Comparison of ENCODE assay signal across 8 mouse cellular contexts in the genomic region with DNA sequence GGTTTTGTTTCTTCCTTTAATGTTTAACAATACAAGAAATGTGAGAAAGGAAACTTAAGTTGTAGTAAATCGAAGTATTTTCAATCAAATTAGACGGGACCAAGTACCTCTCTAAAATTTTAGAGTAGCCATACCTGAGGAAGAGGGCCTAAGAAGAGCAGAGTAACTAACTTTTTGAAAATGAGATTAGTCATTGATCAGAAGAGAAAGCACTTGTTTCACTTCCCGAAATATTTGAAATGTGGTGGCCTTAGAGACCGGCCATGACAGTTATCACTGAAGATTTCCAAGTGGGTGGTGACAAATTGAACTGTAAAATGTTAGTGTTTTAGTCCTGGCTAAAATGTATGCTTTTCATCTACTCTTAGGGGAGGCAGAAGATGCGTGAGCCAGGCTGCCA. TPM values are rescaled to one million over a fixed set of nuclear protein-coding genes. Genes with fewer than 3 reads are reported as not detected.
DNase-seq lines count a peak whose midpoint lies in the region; ATAC-seq and TF ChIP-seq lines count a peak whose summit lies in the region.

No protein-coding gene starts in this region.

- H3K9ac ChIP-seq in heart, adult 2 months (ENCODE audit: low read depth, low read length) = no peak overlapping the region
- H3K9ac ChIP-seq in hindbrain, embryonic 15.5 days = no peak overlapping the region

- no peaks in the 10 kb centered on the region for H3K27me3 ChIP-seq in heart, adult 2 months (ENCODE audit: control insufficient read depth, insufficient read depth, low read length)
- H3K27me3 ChIP-seq in hindbrain, embryonic 15.5 days = no peaks in the 10 kb centered on the region
- H3K27me3 ChIP-seq in midbrain, embryonic 10.5 days (ENCODE audit: low read depth, poor library complexity, severe bottlenecking) = 0 out of 2 replicates have a peak, but pooled peaks cover 3% of the 10 kb centered on the region

- no peaks in the 10 kb centered on the region for H3K79me2 ChIP-seq in heart, adult 2 months (replicated peaks; ENCODE audit: control insufficient read depth, insufficient read depth, low read length)

- peak overlapping the region; percentile 49 for H3K4me2 ChIP-seq in hindbrain, embryonic 15.5 days

- H3K4me3 ChIP-seq in heart, adult 2 months = no peak overlapping the region
- H3K4me3 ChIP-seq in bone marrow macrophage, adult 2 months (ENCODE audit: insufficient read depth, low read length) = no peak overlapping the region
- H3K4me3 ChIP-seq in hindbrain, embryonic 15.5 days = no peak overlapping the region
- peak overlapping the region; percentile 42 for H3K4me3 ChIP-seq in midbrain, embryonic 10.5 days

- DNase-seq in heart, adult 2 months = no peak
- DNase-seq in heart, postnatal 25 days (ENCODE audit: low spot score) = no peak
- DNase-seq in midbrain, embryonic 10.5 days (ENCODE audit: low spot score) = no peak
- no peak for DNase-seq in c-Kit-positive CD71-positive TER-119-positive erythroid progenitor cells, embryonic 14.5 days (ENCODE audit: low spot score)
- DNase-seq in urinary bladder, postnatal 14 days (ENCODE audit: low spot score) = no peak

- peaks cover 3% of the 10 kb centered on the region for H3K4me1 ChIP-seq in heart, adult 2 months (ENCODE audit: control insufficient read depth, insufficient read depth, low read length)
- H3K4me1 ChIP-seq in bone marrow macrophage, adult 2 months (ENCODE audit: control insufficient read depth, insufficient read depth, low read length) = peaks cover 34% of the 10 kb centered on the region
- H3K4me1 ChIP-seq in hindbrain, embryonic 15.5 days (replicated peaks) = 0 out of 2 replicates have a peak, but pooled peaks cover 10% of the 10 kb centered on the region
- peaks cover 49% of the 10 kb centered on the region for H3K4me1 ChIP-seq in midbrain, embryonic 10.5 days

- TF ChIP-seq EP300 in heart, adult 2 months (IDR thresholded peaks at IDR 0.05; ENCODE audit: insufficient read depth, low read depth, low read length) = no peak

- no peak for ATAC-seq in hindbrain, embryonic 15.5 days (ENCODE audit: low FRiP score, low read depth)
- no peak for ATAC-seq in inflammation-experienced regulatory T-cells, adult 6 months

- intact Hi-C loops in heart, adult 2 months (cut with DNase I) = loop anchor here (2.0 to 5.0 kb wide), 2 partner anchors 60 to 129 kb away; a partner anchor contains a TSS
- intact Hi-C loops in heart, postnatal 25 days (cut with DNase I) = no loop called here

- TF ChIP-seq CTCF in heart, adult 2 months (IDR thresholded peaks at IDR 0.05) = no peak
- no peak for TF ChIP-seq CTCF in bone marrow macrophage, adult 2 months (IDR thresholded peaks at IDR 0.05; ENCODE audit: low read depth, low read length)

- peak overlapping the region; percentile 12; the same call in 1 of the 2 replicates for H3K27ac ChIP-seq in heart, adult 2 months
- peak overlapping the region; percentile 82 for H3K27ac ChIP-seq in bone marrow macrophage, adult 2 months (ENCODE audit: insufficient read depth, low read depth, low read length)
- H3K27ac ChIP-seq in hindbrain, embryonic 15.5 days (replicated peaks) = no peak overlapping the region
- H3K27ac ChIP-seq in midbrain, embryonic 10.5 days (replicated peaks) = peak overlapping the region; percentile 85

- no peaks in the 10 kb centered on the region for H3K9me3 ChIP-seq in hindbrain, embryonic 15.5 days
- H3K9me3 ChIP-seq in midbrain, embryonic 10.5 days (replicated peaks) = no peaks in the 10 kb centered on the region

- no peak for TF ChIP-seq POLR2A in heart, adult 2 months (IDR thresholded peaks at IDR 0.05; ENCODE audit: insufficient read depth, low read depth, low read length)
- no peak for TF ChIP-seq POLR2A in bone marrow macrophage, adult 2 months (IDR thresholded peaks at IDR 0.05; ENCODE audit: borderline replicate concordance, low read depth, low read length)

- WGBS in heart, adult 2 months = 62% methylated on average over 5 of the region's 5 CpGs
- 49% methylated on average over 5 of the region's 5 CpGs for WGBS in hindbrain, embryonic 15.5 days
- 42% methylated on average over 5 of the region's 5 CpGs for WGBS in midbrain, embryonic 10.5 days

- no peaks in the 10 kb centered on the region; the same call in 1 of the 2 replicates for H3K36me3 ChIP-seq in heart, adult 2 months (ENCODE audit: control insufficient read depth, insufficient read depth, low read length)
- H3K36me3 ChIP-seq in hindbrain, embryonic 15.5 days = no peaks in the 10 kb centered on the region
- peaks cover 8% of the 10 kb centered on the region for H3K36me3 ChIP-seq in midbrain, embryonic 10.5 days

RNA-seq across cellular contexts. Expression of a gene that starts 59.9 kb away (rescaled TPM):
- 10 to 100 TPM; 15.8 to 21.4 TPM for total RNA-seq in heart, adult 2 months (2021)
- polyA plus RNA-seq in heart, adult 2 months (2012; rRNA removed) = 24.8 and 25.6 TPM in 2 replicates
- total RNA-seq in heart, postnatal 25 days (2021) = 10 to 100 TPM; 18.5 to 19.5 TPM
- 36.1 and 40.0 TPM in 2 replicates for polyA plus RNA-seq in bone marrow macrophage, adult 2 months (2012; ENCODE audit: insufficient read depth, insufficient read length, missing spikeins)
- polyA plus RNA-seq in hindbrain, embryonic 15.5 days (2015; fragmentation: Nextera tagmentation; extraction: Ambion mirVana) = 25.4 and 28.9 TPM in 2 replicates
- 52.1 and 66.0 TPM in 2 replicates for polyA plus RNA-seq in midbrain, embryonic 10.5 days (2016; fragmentation: Nextera tagmentation; extraction: Ambion mirVana)
- 10 to 100 TPM; 32.8 to 52.8 (median 41.2) TPM for polyA plus RNA-seq in inflammation-experienced regulatory T-cells, adult 6 months (2017; shearing (Covaris generic))
